Mouse (Mus musculus) 416B (cell line): ENCODE results near the gene H2-Q7.
"Not testable (repeated sequence)": the region's sequence is repeated elsewhere in the genome, so short reads cannot be mapped to it uniquely, and the experiment has no call there.

ENCODE experiments used
- DNase-seq: peaks from one replicate; pipeline ENCODE4 v3.0.0; 2011; ENCODE audit warnings: low read depth

The H2-Q7 gene

DNA sequence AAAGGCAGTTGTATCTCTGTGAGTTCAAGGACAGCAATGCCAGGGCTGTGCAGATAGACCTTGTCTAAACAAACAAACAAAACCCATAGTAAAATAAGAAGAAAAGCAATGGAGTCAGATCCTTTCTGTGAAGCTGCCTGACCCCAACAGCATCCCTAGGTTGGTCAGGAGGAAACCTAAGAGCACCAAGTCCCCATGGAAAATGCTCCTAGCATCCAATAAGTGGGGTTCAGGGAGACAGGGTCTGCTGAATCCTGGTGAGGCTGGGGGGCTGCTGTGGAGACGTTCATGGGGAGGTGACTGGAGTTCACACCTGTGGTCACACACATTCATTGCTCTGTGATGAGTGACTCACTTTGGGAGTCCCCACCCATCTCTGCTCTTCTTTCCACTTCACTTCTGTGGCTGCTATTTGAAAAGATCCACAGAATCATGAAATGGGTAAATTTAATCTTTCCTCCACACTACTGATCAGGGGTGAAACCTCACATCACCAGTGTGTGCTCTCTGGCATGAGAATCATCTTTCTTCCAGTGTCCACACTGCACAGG, 1.5 kb upstream of the H2-Q7 start:
- not testable (repeated sequence) for DNase-seq

- not testable (repeated sequence) for DNase-seq
These were observed 560 bp upstream of the H2-Q7 start for GRCm38 (mm10) chr17:35438395-35438794.

DNA sequence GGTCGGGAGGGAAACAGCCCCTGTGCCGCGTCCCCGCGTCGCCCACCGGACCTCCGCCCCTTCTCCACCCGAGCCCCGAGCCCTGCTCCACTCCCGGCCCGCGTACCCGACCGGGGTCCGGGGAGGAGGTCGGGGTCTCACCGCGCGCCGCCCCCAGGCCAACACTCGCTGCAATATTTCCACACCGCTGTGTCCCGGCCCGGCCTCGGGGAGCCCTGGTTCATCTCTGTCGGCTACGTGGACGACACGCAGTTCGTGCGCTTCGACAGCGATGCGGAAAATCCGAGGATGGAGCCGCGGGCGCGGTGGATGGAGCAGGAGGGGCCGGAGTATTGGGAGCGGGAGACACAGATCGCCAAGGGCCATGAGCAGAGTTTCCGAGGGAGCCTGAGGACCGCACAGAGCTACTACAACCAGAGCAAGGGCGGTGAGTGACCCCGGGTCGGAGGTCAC, 366 bp downstream of the H2-Q7 start:
- DNase-seq, result not testable (repeated sequence)

DNA sequence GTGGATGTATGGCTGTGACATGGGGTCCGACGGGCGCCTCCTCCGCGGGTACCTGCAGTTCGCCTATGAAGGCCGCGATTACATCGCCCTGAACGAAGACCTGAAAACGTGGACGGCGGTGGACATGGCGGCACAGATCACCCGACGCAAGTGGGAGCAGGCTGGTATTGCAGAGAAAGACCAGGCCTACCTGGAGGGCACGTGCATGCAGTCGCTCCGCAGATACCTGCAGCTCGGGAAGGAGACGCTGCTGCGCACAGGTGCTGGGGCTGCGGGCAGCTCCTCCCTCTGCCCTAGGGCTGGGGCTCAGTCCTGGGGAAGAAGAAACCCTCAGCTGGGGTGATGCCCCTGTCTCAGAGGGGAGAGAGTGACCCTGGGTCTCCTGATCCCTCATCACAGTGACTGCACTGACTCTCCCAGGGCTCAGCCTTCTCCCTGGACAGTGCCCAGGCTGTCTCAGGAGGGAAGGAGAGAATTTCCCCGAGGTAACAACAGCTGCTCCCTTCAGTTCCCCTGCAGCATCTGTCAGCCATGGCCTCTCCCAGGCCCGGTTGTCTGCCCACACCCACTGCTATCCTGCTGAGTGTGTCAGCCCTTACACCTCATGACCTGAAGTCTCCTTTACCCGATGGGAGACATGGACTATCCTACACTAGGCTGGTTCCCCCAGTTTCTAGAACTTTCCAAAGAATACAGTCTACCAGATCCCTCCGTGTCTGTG, 1.1 kb downstream of the H2-Q7 start:
- not testable (repeated sequence) for DNase-seq

GRCm38 (mm10) chr17:35442376-35442775, 3.4 kb downstream of the H2-Q7 start:
- DNase-seq, result not testable (repeated sequence)

DNA sequence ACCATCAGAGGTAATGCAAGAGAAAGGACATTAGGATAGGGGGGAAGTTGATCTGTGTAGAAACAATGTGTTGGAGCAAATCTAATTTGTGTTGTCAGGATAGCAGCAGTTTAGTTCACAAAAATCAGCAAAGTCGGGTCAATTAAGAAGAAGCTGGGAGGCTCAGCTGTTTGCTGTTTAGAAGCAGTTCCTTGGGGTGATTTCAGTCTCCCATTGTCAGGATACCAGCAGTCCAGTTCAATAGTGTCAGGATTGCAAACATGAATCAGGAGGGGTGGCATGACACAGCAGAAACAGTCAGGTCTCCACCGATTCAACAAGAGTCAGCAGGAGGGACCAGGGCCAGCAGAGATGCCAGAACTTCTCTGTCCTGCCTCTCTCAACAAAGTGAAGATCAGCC, 5.6 kb downstream of the H2-Q7 start:
- not testable (repeated sequence) for DNase-seq

DNA sequence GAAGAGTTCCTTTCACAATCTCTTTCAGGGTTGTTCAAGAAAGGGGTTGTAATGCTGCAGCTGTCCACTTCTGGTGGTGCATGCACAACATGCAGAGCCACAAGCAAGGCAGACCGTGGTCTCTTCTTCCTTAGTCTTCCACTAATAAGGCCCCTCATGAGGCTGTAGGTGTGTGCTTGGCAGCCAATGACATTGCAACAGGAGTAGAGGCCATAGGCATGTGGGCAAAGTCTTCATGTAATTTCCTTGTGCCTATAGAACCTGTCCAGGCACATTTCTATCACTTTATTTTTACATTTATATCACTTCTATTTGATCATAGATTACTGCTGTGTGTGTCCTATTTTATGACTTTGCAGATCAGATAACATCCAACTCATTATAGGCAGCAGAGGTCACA, 19.3 kb downstream of the H2-Q7 start:
- not testable (repeated sequence) for DNase-seq

- not testable (repeated sequence) for DNase-seq
These were observed 21.8 kb downstream of the H2-Q7 start for GRCm38 (mm10) chr17:35460513-35461341.

DNA sequence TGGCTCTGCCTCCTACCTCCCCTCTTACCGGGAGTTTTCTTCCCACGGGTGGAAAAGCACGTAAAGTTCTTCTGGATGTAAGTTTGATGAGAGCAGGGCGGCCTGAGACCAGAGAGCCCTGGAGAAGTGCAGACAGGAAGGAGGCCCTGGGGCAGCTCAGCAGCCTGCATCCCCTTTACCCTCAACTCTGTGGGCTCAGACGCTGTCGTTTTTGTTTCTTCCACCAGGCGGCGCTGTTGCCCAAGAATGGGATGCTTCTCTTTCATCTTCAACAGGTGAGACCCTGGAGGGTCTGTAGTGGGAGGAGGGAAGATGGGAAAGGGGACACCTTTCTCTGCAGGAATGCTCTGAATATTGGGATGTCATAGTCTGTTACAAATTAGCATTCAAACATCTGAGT, 26.7 kb downstream of the H2-Q7 start:
- DNase-seq, result not testable (repeated sequence)

GRCm38 (mm10) chr17:35468936-35469335, 30.0 kb downstream of the H2-Q7 start:
- not testable (repeated sequence) for DNase-seq

DNA sequence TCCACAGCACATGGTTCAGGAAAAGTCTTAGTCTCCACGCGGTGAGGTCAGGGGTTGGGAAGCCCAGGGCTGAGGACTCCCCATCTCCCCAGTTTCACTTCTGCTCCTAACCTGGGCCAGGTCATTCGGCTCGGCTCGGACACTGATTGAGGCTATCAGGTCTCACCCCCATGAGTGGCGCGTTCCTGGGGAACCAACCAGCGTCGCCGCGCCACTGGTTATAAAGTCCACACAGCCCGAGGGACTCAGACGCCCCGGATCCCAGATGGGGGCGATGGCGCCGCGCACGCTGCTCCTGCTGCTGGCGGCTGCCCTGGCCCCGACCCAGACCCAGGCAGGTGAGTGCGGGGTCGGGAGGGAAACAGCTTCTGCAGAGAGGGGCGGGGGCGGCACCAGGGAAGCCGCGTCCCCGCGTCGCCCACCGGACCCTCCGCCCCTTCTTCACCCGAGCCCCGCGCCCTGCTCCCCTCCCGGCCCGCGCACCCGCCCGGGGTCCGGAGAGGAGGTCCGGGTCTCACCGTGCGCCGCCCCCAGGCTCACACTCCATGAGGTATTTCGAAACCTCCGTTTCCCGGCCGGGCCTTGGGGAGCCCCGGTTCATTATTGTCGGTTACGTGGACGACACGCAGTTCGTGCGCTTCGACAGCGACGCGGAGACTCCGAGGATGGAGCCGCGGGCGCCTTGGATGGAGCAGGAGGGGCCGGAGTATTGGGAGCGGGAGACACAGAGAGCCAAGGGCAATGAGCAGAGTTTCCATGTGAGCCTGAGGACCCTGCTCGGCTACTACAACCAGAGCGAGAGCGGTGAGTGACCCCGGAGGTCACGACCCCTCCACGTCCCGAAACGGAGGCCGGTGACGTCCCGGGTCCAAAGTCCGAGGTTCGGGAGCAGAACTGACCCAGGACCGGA, 31.1 kb downstream of the H2-Q7 start, which contains the start of gene H2-Q10:
TSS of gene H2-Q10 (plus strand) at position 248 of the 910 bp plus-strand sequence.
- DNase-seq, result no peak

- peak; percentile 71 for DNase-seq
These were observed 45.1 kb downstream of the H2-Q7 start for GRCm38 (mm10) chr17:35484066-35484465.

- no peak for DNase-seq
These were observed 46.7 kb downstream of the H2-Q7 start for GRCm38 (mm10) chr17:35485702-35486101.

- DNase-seq, result no peak
These were observed 47.8 kb downstream of the H2-Q7 start for GRCm38 (mm10) chr17:35486726-35487125.

DNA sequence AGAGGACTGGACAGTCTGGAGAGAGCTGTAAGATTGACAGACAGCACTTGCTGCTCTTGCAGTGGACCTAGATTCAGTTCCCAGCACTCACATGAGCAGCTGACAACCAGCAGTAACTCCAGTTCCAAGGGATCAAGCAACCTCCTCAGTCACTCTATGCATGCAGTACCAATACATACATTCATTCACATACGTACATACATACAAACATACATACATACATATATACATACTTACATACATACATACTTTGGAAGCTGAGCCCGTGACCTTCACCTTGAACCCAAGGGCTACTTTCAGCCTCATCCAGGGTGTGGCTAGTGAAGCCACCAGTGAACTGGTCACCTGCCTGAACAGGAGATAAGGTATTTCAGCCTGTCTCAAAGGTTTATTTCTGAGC, 49.1 kb downstream of the H2-Q7 start:
- DNase-seq, result no peak

DNA sequence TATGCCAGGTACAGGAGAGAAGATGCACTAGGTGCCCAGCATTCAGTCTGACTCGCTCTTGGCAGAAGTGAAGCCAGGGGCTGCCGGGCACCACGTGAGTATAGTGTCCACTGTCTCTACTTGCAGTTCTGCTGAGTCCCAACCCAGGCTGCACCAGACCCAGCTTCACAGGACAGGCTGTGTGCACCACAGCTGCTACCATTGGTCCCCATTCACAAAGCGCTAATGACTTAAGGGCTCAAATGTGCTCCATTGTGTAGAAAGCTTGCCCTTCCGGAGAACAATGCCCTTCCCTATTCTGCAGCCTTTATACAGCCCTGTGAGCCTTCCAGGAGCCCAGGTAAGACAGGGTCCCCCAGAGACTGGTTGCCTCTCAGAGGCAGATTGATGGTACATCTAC, 51.4 kb downstream of the H2-Q7 start:
- no peak for DNase-seq
